Mouse (Mus musculus) right cerebral cortex, postnatal 25 days (tissue): ENCODE measurements at regions not wholly inside any gene's neighbourhood (a gene's known extent, or its start where the extent isn't known, plus 50 kb on each side); places are given as distances from the start of the nearest gene placed in this dataset.

Experiments used
- DNase-seq: peaks from one replicate; pipeline ENCODE4 v3.0.0; 2022

DNA sequence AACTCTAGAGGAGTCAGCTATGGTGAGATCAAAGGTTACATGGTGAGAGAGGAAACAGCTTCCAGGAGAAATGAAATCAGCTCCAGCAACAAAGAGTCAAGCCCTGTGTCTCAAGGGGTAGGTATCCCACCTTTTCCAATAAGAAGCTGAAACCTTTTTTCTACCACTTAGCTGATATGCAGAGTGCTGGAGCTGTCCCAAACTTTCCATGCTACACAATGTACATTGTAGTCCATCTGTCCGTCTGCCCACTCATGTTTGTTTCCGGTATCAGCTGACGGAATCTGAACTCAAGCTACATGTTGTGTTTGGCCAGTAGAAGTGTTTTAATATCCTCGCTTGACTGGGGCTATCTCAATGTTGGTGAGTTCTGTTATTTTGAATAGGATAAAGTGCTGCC, 83.6 kb upstream of the Ngf start:
- no peak for DNase-seq

DNA sequence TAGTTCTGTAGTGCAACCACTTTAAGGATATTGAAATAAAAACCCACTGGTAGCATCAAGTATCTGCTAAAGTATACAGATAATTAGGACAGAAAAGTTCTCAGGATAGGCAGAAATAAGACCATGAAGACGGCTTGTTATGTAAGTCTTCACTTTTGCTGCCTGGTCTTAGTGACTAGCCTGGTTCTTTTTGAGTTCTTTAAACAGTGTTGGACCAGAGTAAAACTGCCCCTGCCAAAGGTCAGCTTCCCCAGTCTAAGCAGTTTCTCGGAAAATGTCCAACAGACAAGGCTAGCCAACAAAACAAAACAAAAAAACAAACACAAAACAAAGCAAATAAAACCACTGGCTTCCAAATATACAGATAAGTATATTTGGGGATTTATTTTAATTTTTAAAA, 85.1 kb upstream of the Ngf start:
- no peak for DNase-seq

DNA sequence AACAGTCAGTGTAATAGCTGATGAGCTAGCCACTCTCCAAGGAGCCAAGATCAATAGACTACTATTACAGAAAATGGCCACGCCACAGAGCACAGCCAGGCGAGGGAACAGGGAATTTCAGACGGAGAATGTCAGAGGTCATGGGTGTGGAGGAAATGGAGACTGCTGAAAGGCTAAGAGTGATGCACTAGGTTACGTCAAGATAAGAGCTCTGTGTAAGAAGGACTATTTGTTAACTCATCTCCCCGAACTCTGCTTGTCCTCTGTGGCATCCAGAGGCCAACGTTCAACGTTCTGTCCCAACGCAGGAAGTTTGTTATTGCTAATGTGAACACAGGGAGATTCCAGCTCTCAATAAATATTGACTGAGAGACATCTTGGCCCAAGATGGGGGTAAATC, 86.0 kb upstream of the Ngf start:
- no peak for DNase-seq

DNA sequence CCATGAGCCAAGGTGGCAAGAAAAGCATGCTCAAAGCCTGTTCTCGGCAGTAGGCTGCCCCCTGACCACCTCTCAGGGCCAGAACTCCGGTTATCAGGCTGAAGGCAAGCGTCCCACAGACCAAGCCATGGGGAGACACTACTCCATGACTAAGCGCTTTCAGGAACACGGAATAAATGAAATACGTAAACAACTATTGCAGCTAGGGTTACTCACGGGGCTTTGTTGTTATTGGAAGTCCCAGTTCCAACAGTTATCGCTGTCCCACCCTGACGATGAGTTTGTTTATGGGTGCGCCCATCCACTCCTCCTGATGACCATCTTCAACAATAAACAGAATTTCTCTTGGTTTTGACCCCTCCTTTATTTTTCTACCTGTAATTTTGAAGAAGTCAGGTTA, 88.0 kb upstream of the Ngf start:
- no peak for DNase-seq

DNA sequence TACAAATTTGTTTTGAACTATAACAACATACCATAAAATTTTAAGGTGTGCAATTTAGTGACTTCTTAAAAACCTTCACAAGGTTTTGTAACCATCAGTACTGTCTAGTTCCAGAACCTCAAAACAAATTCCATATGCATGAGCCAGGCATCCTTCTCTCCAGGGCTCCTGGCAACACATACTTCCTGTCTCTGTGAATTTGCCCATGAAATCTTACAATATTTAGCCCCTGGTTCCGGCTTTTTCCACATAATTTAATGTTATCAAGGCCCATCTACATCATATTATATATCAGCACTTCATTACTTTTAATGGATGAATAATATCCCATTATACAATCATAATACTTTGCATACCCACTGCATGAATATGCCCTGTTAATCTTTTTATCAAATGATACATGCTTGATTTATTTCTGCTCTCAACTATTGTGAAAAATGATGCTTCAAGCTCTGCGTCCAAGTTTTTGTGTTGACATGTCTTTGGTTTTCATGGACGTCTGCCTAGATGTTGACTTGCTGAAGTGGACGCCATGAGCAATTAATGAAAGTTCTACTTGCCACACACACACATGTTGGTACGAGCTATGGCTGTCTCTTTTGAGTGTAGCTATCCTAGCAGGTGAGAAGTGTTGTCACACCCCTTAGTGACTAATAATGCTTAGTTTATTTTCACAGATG, 95.2 kb upstream of the Ngf start:
- no peak for DNase-seq

DNA sequence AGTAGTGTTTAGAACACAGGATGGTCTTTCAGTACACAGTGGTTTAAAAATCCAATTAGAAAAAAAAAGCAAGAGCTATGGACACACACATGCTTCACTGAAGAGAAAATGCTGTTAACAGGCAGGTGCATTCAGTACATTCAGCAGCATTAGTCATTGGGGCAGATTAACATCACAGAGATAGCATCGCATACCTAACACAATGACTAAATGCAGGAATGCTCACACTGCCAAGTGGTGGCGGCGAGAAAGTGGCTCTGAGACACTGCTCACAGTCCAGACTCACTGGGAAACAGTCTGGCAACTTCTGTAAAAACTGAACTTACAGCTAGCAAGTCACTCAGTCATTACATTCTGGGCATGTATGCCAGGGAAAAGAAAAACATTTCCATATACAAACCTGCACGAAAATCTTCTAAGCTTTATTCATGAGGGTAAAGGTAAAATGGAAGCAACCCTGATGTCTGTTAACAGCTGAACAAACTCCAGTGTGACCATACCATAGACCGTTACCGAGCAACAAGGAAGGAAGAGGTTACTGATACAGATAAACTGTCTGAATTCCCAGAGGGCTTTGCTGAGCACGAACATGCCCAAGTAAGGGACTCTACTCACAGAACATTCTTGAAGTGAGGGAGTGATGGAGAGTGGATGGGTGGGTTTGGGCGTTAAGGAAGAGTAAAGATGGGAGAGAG, 97.4 kb upstream of the Ngf start:
- DNase-seq: no peak

DNA sequence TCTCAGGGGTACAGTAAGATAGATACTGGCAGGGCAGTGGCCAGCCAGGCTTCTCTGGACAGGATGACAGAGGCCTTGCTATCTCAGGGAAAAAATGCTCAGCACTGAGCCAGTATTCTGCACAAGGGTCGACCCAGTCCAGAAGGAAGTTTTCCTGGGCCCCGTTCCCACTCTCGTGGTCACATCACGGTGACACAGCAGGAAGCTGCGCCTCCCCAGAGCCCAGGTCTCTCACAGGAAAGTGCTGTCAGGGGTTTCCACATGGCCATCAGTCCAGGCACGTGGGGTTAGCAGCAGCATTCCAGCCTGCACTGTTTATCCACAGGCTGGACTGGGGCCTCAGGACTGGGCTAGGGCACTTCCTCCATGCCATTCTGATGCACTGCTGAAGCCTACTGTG, 103.5 kb upstream of the Ngf start:
- DNase-seq: no peak

DNA sequence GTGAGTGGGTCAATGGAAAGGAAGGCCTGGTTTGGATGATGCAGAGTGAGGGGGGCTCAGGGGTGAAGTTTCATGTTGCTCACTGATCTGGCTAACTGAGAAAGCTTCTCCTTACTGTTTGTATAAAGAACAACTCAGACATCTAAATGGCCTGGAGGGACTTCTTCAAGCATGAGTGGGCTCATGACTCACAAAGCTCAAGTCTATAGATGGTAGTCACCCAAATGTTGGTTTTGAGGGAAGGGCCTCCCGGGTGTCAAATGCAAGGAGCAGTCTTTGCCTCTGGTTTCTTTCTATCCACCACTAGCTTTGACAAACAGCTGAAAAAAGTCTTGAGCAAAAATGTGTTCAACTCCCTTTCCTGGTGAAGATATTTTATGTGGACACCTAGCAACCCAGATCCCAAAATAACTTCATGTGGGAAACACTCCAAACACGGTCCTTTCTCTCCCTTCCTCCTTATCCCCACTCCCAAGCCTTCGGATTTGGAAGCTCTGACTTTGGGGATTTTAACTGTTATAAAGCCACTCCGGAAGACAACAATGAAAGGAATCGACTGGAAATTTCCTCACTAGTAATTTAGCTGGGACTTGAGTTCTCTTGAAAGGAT, 105.3 kb upstream of the Ngf start:
- no peak for DNase-seq

DNA sequence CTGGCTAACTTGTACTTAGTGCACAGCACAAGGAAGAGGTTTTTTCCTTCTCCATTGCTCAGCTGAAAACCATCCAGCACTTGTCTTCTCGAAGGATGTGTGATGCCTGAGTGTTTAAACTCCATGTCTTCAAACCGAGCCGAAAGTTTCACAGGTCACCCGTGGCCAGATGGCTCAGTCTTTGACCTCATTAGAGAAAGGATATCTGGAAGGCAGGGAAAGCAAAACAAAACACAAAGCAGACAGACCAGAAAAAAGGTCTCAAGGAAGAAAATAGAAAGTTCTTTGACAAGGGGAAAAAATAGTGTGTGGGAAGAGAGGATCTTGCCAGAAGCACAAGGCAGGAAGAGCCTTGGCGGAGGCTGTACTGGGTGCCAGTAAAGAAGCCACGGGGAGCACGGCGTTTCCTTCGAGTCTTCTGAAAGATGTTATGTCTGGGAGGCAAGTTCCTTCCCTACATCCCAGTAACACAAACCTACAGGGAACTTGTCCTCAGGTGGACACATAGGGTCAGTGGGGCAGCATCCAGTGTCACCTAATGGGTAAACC, 108.9 kb upstream of the Ngf start:
- DNase-seq: no peak

DNA sequence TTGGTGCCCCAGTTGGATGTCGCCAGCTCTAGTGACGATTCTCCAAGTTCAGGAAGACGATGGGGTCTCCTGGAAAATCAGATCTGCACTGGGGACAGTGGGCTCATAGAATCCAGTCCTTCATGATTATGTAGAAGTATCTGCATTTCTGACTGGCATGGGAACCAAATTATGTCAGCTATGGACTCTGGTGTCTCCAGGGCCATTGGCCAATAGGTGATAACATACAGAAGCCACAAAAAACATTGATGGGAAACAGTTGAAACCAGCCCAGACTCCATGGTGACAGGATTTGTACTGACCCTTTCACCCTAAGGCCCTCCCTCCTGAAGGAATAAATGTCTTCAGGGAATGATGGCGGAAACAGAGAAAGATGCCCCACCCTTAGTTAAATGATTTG, 110.9 kb upstream of the Ngf start:
- DNase-seq: no peak

DNA sequence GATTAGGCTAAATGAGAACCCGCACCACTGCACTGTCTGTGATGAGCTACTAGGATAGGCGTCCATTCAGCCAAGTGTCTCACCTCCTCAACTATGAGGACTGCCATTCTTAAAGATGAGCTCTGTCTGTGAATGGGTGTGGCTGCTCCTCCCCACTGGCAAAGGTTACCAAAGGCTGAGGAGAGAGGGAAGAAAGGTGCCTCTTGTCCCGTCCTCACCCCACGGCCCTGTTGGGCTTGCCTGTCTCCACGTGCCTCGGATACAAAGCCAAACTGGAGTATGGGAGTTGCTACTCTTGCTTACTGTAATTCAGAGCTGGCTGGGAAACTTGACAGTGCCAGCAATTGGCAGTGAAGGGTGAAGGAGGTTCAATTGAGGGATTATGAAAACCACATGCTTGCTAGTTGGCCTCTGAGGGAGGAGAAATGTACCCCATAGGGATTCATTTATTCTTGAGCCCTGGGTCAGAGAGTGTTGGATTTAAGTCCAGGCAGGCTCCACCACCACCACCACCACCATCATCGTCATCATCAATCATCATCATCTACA, 112.6 kb upstream of the Ngf start:
- DNase-seq: no peak

DNA sequence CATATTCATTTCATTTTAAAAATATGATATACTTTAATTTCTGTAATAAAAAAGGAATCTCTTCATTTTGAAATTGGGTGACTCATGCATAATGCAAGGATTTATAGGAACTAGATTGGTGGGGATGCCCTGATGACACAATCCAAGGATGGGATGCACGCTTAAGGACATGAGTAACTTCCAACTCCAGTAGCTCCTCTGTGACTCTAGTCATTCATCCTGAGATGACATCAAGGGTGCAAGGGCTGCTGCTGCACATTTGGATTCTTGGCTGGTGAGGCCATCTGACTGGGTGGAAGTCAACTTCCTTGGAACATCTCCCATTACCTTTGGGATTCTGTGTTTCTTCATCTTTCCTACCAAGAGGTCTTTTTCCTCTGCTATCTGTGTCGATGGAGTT, 114.4 kb upstream of the Ngf start:
- DNase-seq: no peak

DNA sequence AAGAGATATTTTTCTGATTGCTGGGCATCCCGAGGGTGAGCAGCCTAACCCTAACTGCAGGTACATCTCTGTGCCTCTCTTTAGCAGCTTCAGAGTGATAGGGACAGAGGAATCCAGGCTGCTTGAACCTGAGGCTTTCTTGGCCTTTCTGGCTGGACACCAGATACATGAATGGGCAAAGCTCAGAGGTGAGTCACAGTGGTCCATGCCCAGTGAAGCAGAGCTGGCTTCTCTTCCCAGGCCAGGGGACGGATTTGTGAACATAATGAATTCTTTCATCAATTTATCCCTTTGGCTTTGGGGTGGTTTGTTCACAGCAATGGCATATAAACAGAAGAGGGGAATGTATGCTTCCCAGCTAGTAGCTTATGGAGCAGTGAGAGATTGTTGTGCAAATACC, 114.9 kb upstream of the Ngf start:
- DNase-seq: no peak

DNA sequence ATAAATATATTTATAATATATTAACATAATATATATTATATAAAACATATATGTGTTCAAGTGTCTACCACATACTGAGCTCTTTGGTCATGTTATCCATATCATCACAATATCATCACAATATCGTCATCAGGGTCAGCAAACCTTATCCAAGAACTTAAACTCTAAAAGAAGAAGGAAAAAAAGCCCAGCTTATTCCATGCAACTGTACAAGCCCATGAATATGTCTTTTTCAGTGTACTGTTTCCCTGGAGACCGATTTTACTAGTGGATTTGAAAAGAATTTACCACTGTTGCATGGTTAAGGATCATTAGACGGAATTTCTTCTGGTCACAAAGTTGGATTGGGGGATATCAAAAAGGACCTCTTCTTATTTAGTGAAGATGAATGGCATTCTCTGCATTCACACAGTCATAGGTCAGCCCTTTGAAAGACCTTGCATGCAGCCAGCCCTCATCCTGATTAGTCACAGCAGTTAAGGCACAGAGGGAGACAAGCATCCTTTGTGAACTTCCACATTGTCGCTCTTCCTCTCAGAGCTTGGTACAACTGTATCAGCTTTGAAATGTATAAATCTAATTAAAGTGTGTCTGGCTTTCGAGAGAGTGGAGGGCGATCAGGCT, 116.3 kb upstream of the Ngf start:
- no peak for DNase-seq

DNA sequence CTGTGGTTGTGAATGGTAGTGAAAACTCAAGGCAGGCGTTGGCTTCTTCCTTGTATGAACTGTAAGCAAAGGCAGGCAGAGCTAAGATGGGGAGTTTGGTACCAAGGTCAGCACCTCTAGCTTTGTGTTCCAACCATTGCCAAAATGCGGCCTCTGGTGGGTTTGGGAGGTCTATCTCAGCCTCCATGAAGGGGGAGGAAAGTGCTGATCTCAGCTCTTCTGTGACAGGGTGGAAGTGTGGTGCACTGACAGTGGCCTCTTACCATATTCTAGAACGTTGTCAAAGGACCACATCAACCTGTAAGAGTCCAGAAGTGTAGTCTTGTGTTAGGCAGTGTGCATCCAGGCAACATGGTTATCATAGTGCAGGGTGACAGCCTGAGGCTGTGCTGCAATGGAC, 123.6 kb upstream of the Ngf start:
- DNase-seq: no peak

DNA sequence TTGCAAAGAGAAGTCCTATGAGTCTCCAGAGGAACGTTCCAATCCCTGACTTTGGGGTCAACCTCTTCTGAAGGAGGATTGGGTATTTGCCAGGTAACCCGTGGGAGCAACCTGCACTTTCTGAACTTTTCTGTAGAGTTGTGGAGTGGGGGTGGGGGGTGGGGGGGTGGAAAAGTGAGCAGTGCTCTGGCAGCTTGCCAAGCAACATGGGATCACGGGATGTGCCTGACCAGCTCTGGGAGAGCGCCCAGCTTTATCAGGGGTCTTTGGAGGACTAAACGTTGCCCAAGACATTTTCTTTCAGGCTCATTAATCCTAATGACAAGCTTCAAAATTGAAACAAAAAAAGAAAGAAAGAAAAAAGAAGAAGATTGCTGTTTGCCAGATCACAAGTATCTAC, 124.4 kb upstream of the Ngf start:
- DNase-seq: no peak

DNA sequence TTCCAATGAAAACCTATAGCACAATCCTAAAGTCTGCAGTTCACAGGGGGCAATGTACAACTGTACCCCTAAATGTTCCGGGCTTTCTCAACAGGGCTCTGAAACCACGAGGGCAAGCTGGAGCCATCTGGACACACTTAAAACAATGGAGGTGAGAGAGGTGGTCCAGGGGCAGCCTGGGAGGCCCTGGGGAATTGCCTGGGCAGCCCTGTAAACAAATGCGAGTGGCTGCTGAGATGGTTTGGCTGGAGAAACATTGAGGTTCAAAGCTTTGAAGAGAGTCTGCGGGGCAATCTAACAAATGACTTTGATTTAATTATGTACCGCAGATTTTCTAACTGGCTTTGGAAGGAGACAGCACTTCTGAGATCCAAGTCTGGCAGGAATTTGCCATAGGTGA, 129.0 kb upstream of the Ngf start:
- no peak for DNase-seq

DNA sequence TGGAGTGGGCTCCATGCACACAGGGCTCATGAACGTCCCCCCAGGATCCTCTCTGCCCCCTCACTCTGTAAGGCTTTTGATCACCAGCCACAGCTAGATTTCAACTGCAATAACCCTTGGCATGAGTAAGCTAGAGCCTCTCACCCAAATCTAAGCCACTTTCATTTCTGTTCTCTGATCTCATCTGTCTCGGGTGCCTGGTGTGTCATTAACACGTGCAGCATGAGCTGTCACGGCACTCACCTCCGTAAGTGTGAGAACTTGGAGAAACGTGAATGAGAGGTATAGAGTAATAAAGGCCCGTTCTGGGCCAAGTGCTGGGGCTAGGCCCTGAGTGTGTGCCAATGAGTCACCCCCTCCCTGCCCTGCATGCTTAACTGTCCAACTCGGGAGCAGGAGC, 131.8 kb upstream of the Ngf start:
- DNase-seq: no peak

DNA sequence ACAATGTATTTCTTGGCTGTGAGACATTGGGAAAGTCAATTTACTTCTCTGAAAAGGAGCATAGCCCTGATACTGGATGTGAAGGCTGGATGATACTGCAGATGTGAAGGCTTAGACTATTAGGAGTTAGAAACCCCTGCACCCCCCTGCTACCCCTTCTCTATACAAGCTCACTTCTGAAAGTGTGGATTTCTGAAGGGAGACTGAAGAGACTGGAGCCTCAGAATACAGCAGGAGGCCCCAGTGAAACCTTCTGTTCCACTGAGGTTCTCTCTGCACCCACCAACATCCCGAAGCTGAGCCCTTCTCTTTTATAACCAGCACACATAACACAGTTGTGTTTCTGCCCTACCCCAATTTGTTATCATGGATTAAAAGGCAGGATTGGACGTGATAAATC, 131.7 kb upstream of the Vangl1 start:
- DNase-seq: no peak

DNA sequence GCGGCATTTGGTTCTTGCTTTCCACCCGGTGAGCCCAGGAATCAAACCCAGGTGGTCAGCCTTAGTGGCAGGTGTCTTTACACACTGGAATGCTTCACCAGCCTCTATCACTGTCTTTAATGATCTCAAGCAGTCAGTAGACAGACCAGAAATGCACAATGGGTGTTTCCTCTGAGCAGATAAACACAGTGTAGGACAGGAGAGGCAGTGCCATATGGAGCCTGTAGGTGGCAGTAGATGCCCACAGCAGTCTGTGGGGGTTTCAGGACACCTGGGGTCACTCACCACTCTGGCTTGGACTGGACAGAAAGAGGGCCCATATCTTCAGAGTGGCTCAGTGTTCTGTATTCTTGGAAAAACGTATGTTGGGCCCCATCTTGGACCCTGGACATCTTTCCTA, 130.7 kb upstream of the Vangl1 start:
- DNase-seq: no peak

DNA sequence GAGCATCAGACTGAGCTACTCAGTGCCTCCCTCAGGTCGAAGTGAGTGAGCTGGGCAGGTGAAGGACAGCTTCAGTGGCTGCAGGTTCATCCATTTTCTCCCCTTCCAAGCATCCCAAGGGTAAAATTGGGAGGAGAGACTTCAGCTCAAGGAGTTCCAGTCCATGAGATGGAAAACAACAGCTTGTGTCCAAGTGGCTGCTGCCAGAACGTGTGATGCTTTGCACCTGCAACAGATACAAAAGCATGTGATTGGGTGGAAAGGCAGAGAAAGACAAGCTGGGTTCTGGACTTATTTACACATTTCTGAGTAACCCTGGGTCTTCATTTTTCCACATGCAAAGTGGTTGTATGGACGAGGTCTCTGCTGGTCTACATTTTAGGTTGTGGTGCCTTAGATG, 127.7 kb upstream of the Vangl1 start:
- no peak for DNase-seq

DNA sequence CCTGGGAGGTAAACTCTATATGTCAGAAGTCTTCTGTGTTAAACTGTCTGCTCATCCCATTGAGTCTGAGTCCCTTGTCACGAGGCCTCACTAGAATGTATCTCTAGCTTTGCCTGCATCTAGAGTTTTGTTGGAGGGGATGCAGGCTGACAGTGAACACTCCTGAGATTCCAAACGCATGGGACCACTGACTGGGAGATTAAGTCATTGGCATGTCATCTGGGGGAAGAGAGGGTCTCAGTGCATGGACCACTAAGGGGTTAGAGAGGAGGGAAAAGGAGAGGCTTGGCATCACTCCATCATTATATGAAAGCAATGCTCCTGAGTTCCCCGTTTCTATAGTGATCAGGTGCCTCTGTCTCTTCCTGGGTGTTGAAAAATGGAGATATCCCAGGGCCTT, 114.8 kb upstream of the Vangl1 start:
- no peak for DNase-seq

DNA sequence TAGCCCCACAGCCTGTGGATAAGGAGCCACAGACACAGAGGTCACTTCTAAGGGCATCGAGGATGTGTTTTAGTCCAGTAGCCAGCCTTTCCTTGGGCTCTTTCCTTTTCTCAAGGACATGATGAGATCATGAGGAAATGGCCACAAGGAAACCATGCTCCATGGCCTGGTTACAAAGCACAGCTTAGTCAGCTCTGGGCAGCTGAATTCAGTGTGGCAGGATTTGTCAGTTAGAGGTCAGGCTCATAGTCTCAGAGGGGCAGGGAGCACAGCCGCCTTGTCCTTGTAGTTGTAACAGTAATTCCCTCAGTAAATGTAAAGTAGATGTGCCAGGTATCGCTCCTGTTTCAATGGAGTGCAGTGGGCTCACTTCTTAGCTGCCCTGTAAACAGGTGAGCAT, 111.7 kb upstream of the Vangl1 start:
- DNase-seq: no peak
